Mouse (Mus musculus): ENCODE results near the gene Rxfp4. TPM values are rescaled to one million over a fixed set of nuclear protein-coding genes. Genes with fewer than 3 reads are reported as not detected.

Gene Rxfp4
- polyA plus RNA-seq, 1 experiment from 2014 or later: not detected

- H3K9me3 ChIP-seq (ENCODE audit: control insufficient read depth, low read length): no peaks in the 10 kb centered on the region
- peak within 1 kb of the TSS; percentile 98 for H3K4me3 ChIP-seq (replicated peaks; ENCODE audit: low read length)
- H3K27ac ChIP-seq: peak within 1 kb of the TSS; percentile 98
- peaks cover 23% of the 10 kb centered on the region for H3K4me1 ChIP-seq (replicated peaks; ENCODE audit: control insufficient read depth, insufficient read depth, low read length)
- no peaks in the 10 kb centered on the region for H3K27me3 ChIP-seq (ENCODE audit: control insufficient read depth, insufficient read depth, low read length)
- under 1% methylated on average over 47 of the region's 47 CpGs for whole genome bisulfite sequencing
- peak within 1 kb of the TSS; percentile 99 for H3K4me2 ChIP-seq (replicated peaks)
- DNase-seq (ENCODE audit: low spot score) (peak; percentile 98), ATAC-seq (ENCODE audit: low FRiP score) (peak; percentile 99)
- H3K36me3 ChIP-seq (replicated peaks; ENCODE audit: control insufficient read depth, insufficient read depth): peaks cover 32% of the 10 kb centered on the region
- H3K9ac ChIP-seq: peak within 1 kb of the TSS; percentile 96
Measured at GRCm38 (mm10) chr3:88684980-88685941, 32.3 kb upstream of the Rxfp4 start, which contains the start of gene Khdc4. Gene Khdc4, plus strand, starts transcription at chr3:88685803.

GRCm38 (mm10) chr3:88684236-88684979 is 31.5 kb upstream of the Rxfp4 start:
- H3K4me1 ChIP-seq (replicated peaks; ENCODE audit: control insufficient read depth, insufficient read depth, low read length): peaks cover 23% of the 10 kb centered on the region
- no peak for DNase-seq (ENCODE audit: low spot score)
- peak overlapping the region; percentile 61 for H3K4me2 ChIP-seq (replicated peaks)
- no peaks in the 10 kb centered on the region for H3K9me3 ChIP-seq (ENCODE audit: control insufficient read depth, low read length)
- peaks cover 23% of the 10 kb centered on the region for H3K36me3 ChIP-seq (replicated peaks; ENCODE audit: control insufficient read depth, insufficient read depth)
- H3K27me3 ChIP-seq (ENCODE audit: control insufficient read depth, insufficient read depth, low read length): no peaks in the 10 kb centered on the region
- 69% methylated on average over 6 of the region's 8 CpGs for WGBS
- no peak for ATAC-seq (ENCODE audit: low FRiP score)
- H3K4me3 ChIP-seq (replicated peaks; ENCODE audit: low read length): peak overlapping the region; percentile 98
- peak overlapping the region; percentile 98 for H3K27ac ChIP-seq
- H3K9ac ChIP-seq: peak overlapping the region; percentile 42

DNA sequence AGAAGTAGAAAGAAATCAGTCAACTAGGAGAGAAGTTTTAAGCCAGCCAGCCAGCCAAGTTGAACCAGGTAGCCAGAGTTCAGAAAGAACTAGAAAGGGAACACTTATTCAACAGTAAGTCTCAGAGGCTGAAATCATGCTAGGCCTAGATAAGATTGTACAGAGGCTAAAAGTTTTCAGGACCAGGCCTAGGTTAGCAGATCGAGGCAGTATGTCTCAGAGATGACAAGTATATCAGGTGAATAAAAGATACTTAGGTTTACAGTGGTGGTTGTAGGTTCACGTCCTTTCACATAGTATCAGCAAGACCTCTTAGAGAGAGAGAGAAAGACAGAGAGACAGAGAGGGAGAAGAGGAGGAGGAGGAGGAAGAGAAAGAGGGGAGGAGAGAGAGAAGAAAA is 30.9 kb upstream of the Rxfp4 start:
- peaks cover 23% of the 10 kb centered on the region for H3K4me1 ChIP-seq (replicated peaks; ENCODE audit: control insufficient read depth, insufficient read depth, low read length)
- H3K36me3 ChIP-seq (replicated peaks; ENCODE audit: control insufficient read depth, insufficient read depth): peaks cover 17% of the 10 kb centered on the region
- H3K9ac ChIP-seq: no peak overlapping the region
- ATAC-seq (ENCODE audit: low FRiP score): no peak
- no peak overlapping the region for H3K27ac ChIP-seq
- WGBS: 90% methylated on average over 2 of the region's 2 CpGs
- no peak overlapping the region for H3K4me2 ChIP-seq (replicated peaks)
- H3K9me3 ChIP-seq (ENCODE audit: control insufficient read depth, low read length): no peaks in the 10 kb centered on the region
- H3K27me3 ChIP-seq (ENCODE audit: control insufficient read depth, insufficient read depth, low read length): no peaks in the 10 kb centered on the region
- DNase-seq (ENCODE audit: low spot score): no peak
- H3K4me3 ChIP-seq (replicated peaks; ENCODE audit: low read length): no peak overlapping the region

DNA sequence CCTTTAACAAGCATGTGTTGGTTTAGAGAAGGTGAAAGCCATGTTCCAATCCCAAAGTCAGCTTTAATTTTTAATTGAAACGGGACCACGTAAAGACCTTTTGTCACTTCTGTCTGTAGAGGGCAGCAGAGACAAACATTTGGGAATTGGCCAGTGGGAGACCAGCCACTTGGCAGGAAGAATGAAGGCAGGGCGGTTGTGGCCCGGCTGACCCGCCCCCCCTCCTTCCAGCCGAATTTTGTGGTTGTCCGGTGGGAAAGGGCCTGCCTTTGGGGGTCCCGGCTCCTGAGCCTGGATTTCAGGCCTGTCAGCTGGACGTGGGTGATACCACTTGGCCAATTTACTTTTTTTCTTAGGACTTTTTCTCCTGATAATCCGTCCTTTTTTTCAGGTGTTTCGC is 24.5 kb upstream of the Rxfp4 start:
- peak overlapping the region; percentile 11; the same call in 1 of the 2 replicates for H3K4me3 ChIP-seq (replicated peaks; ENCODE audit: low read length)
- no peaks in the 10 kb centered on the region for H3K4me1 ChIP-seq (replicated peaks; ENCODE audit: control insufficient read depth, insufficient read depth, low read length)
- no peak overlapping the region for H3K27ac ChIP-seq
- peak overlapping the region; percentile 50 for H3K4me2 ChIP-seq (replicated peaks)
- 14% methylated on average over 11 of the region's 11 CpGs for WGBS
- no peaks in the 10 kb centered on the region for H3K9me3 ChIP-seq (ENCODE audit: control insufficient read depth, low read length)
- H3K27me3 ChIP-seq (ENCODE audit: control insufficient read depth, insufficient read depth, low read length): no peaks in the 10 kb centered on the region
- no peaks in the 10 kb centered on the region for H3K36me3 ChIP-seq (replicated peaks; ENCODE audit: control insufficient read depth, insufficient read depth)
- peak overlapping the region; percentile 24; the same call in 1 of the 2 replicates for H3K9ac ChIP-seq
- peak; percentile 87 for DNase-seq (ENCODE audit: low spot score)
- ATAC-seq (ENCODE audit: low FRiP score): peak; percentile 70; the same call in 1 of the 2 replicates

- Histone ChIP-seq H3K9me3 (ENCODE audit: control insufficient read depth, low read length) (no peaks in the 10 kb centered on the region), H3K4me2 (replicated peaks) (no peak overlapping the region), H3K4me3 (replicated peaks; ENCODE audit: low read length) (no peak overlapping the region), H3K4me1 (replicated peaks; ENCODE audit: control insufficient read depth, insufficient read depth, low read length) (no peaks in the 10 kb centered on the region), H3K27me3 (ENCODE audit: control insufficient read depth, insufficient read depth, low read length) (no peaks in the 10 kb centered on the region), H3K9ac (no peak overlapping the region), H3K36me3 (replicated peaks; ENCODE audit: control insufficient read depth, insufficient read depth) (no peaks in the 10 kb centered on the region), H3K27ac (no peak overlapping the region)
- no peak for ATAC-seq (ENCODE audit: low FRiP score)
- no peak for DNase-seq (ENCODE audit: low spot score)
- WGBS: 89% methylated on average over 4 of the region's 4 CpGs
Measured at GRCm38 (mm10) chr3:88664095-88664494, 11.2 kb upstream of the Rxfp4 start.

GRCm38 (mm10) chr3:88659798-88660197 is 6.9 kb upstream of the Rxfp4 start:
- Histone ChIP-seq H3K9me3 (ENCODE audit: control insufficient read depth, low read length) (no peaks in the 10 kb centered on the region), H3K4me2 (replicated peaks) (no peak overlapping the region), H3K4me3 (replicated peaks; ENCODE audit: low read length) (no peak overlapping the region), H3K27me3 (ENCODE audit: control insufficient read depth, insufficient read depth, low read length) (no peaks in the 10 kb centered on the region), H3K4me1 (replicated peaks; ENCODE audit: control insufficient read depth, insufficient read depth, low read length) (no peaks in the 10 kb centered on the region), H3K9ac (no peak overlapping the region), H3K36me3 (replicated peaks; ENCODE audit: control insufficient read depth, insufficient read depth) (no peaks in the 10 kb centered on the region), H3K27ac (no peak overlapping the region)
- ATAC-seq (ENCODE audit: low FRiP score) (no peak), DNase-seq (ENCODE audit: low spot score) (no peak)
- 51% methylated on average over 6 of the region's 6 CpGs for WGBS

DNA sequence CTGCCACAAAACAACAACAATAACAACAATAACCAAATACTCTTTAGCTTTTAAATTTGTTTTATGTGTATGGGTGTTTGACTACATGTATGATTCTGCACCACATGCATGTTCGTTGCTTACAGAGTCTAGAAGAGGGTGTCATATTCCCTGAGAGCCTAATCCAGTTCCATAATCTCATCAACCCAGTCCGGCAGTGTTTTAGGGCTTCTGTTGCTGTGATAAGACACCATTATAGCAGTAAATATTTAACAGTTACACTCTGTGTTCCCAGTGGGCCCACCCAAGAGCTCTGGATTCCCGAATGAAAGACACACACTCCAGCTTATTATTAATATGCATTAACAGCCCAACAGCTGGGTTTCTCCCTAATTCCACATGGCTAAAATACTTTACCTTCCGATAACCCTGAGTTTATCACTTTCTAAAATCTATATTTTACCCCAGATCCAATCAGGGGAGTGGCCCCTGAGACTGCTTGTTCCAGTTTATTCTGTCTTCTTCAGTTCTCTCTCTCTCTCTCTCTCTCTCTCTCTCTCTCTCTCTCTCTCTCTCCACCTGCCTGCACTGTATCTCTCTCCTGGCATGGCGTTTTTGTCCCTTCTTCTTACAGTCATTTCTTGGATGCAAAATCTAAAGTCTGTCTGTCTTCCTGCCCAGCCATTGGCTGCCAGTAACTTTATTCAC is 5.6 kb upstream of the Rxfp4 start:
- Histone ChIP-seq H3K27me3 (ENCODE audit: control insufficient read depth, insufficient read depth, low read length) (no peaks in the 10 kb centered on the region), H3K4me3 (replicated peaks; ENCODE audit: low read length) (no peak overlapping the region), H3K36me3 (replicated peaks; ENCODE audit: control insufficient read depth, insufficient read depth) (no peaks in the 10 kb centered on the region), H3K9ac (no peak overlapping the region), H3K27ac (no peak overlapping the region), H3K9me3 (ENCODE audit: control insufficient read depth, low read length) (no peaks in the 10 kb centered on the region), H3K4me1 (replicated peaks; ENCODE audit: control insufficient read depth, insufficient read depth, low read length) (no peaks in the 10 kb centered on the region), H3K4me2 (replicated peaks) (no peak overlapping the region)
- ATAC-seq (ENCODE audit: low FRiP score) (no peak), DNase-seq (ENCODE audit: low spot score) (no peak)
- 73% methylated on average over 5 of the region's 5 CpGs for WGBS

GRCm38 (mm10) chr3:88655619-88656018 is 2.7 kb upstream of the Rxfp4 start:
- H3K4me2 ChIP-seq (replicated peaks): no peak overlapping the region
- H3K4me3 ChIP-seq (replicated peaks; ENCODE audit: low read length): no peak overlapping the region
- H3K9ac ChIP-seq: no peak overlapping the region
- H3K27ac ChIP-seq: no peak overlapping the region
- DNase-seq (ENCODE audit: low spot score) (no peak), ATAC-seq (ENCODE audit: low FRiP score) (no peak)
- H3K36me3 ChIP-seq (replicated peaks; ENCODE audit: control insufficient read depth, insufficient read depth): no peaks in the 10 kb centered on the region
- 88% methylated on average over 8 of the region's 8 CpGs for WGBS
- no peaks in the 10 kb centered on the region for H3K4me1 ChIP-seq (replicated peaks; ENCODE audit: control insufficient read depth, insufficient read depth, low read length)
- no peaks in the 10 kb centered on the region for H3K9me3 ChIP-seq (ENCODE audit: control insufficient read depth, low read length)
- no peaks in the 10 kb centered on the region for H3K27me3 ChIP-seq (ENCODE audit: control insufficient read depth, insufficient read depth, low read length)

DNA sequence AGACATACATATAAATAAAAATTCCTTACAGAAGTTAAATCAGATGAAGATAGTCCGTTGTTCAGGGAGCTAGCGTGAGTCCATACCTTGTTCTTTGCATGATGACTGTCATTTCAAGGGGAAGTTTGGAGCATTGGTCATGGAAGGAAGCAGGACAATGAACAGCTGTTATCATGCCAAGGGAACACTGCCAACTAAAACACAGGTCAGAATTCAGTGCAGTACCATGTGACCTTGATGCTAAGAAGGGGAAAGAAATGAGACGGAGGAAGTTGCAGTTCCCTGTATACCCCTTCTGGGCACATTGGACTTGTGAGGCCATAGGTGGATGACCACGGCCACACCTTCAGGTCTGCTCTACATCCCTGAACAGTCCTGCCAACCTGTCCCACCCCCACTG is 1.7 kb upstream of the Rxfp4 start:
- Histone ChIP-seq H3K36me3 (replicated peaks; ENCODE audit: control insufficient read depth, insufficient read depth) (no peaks in the 10 kb centered on the region), H3K4me2 (replicated peaks) (no peak overlapping the region), H3K9ac (no peak overlapping the region), H3K4me1 (replicated peaks; ENCODE audit: control insufficient read depth, insufficient read depth, low read length) (no peaks in the 10 kb centered on the region), H3K4me3 (replicated peaks; ENCODE audit: low read length) (no peak overlapping the region), H3K27ac (no peak overlapping the region), H3K9me3 (ENCODE audit: control insufficient read depth, low read length) (no peaks in the 10 kb centered on the region), H3K27me3 (ENCODE audit: control insufficient read depth, insufficient read depth, low read length) (no peaks in the 10 kb centered on the region)
- DNase-seq (ENCODE audit: low spot score) (no peak), ATAC-seq (ENCODE audit: low FRiP score) (no peak)
- WGBS: 87% methylated on average over 4 of the region's 4 CpGs

Data from hindbrain, embryonic 14.5 days (tissue).